Mouse (Mus musculus): ENCODE measurements around the gene Sp110.
"Not testable (repeated sequence)": the region's sequence is repeated elsewhere in the genome, so short reads cannot be mapped to it uniquely, and the experiment has no call there.

Gene Sp110

DNA sequence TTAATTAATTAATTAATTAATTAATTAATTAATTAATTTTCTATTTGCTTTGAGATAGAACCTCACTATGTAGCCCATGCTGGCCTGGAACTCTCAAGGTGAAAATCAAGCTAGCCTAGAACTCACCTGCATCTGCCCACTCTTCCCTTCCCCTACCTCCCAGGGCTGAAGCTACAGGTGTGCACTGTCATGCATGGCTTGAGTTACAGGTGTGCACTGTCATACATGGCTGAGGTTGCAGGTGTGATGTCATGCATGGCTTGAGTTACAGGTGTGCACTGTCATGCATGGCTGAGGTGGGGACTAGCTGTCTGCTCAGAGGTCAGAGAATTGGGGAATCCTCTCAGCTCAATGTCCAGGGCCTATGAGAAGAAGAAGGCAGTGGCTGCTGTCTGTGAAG lies 52.2 kb downstream of the Sp110 start:
- not testable (repeated sequence) for DNase-seq (ENCODE audit: low spot score in 2 of 2)

- not testable (repeated sequence) for DNase-seq (ENCODE audit: low spot score in 2 of 2)
Measured at GRCm38 (mm10) chr1:85543818-85544217, 54.8 kb downstream of the Sp110 start.

- not testable (repeated sequence) for DNase-seq (ENCODE audit: low spot score in 2 of 2)
Measured at GRCm38 (mm10) chr1:85528451-85529110, 70.0 kb downstream of the Sp110 start.

Measured in frontal cortex, postnatal 10 days (tissue).